Mouse (Mus musculus): ENCODE data around the gene Smcr8. TPM values are rescaled to one million over a fixed set of nuclear protein-coding genes. Genes with fewer than 3 reads are reported as not detected.
A peak's percentile ranks its signal among the peaks of the same experiment; 100 is the strongest.

Gene Smcr8
- total RNA-seq (2021), result 10 to 100 TPM; 31.0 to 32.6 TPM
- long read RNA-seq, experiment 1, full-length matches to known transcripts, result 10 of 13 reads
- long read RNA-seq, experiment 1, partial matches to known transcripts, result 0 of 13 reads
- long read RNA-seq, experiment 1, other reads (novel, unspliced or antisense), result 3 of 13 reads
- long read RNA-seq, experiment 2, full-length matches to known transcripts, result 9 of 13 reads
- long read RNA-seq, experiment 2, partial matches to known transcripts, result 4 of 13 reads
- long read RNA-seq, experiment 2, other reads (novel, unspliced or antisense), result 0 of 13 reads

- Histone ChIP-seq H3K27ac (peak within 1 kb of the TSS; percentile 95), H3K4me3 (peak within 1 kb of the TSS; percentile 88)
- peak; percentile 79 to 83 for DNase-seq (ENCODE audit: extremely low spot score in 1 of 2, low spot score in 2 of 2)
- no peak for TF ChIP-seq CTCF (IDR thresholded peaks at IDR 0.05)
- intact Hi-C loops (cut with DNase I), result loop anchor here (1.0 to 5.0 kb wide), 3 partner anchors 53 to 102 kb away; partner anchors contain the start of genes Dhrs7b, Llgl1 and Tmem11
Measured at GRCm38 (mm10) chr11:60776829-60777740, at the start of gene Smcr8, which contains the start of gene Top3a. TSS of gene Smcr8 (plus strand) at chr11:60777524. TSS of gene Top3a (minus strand) at chr11:60777365.

DNA sequence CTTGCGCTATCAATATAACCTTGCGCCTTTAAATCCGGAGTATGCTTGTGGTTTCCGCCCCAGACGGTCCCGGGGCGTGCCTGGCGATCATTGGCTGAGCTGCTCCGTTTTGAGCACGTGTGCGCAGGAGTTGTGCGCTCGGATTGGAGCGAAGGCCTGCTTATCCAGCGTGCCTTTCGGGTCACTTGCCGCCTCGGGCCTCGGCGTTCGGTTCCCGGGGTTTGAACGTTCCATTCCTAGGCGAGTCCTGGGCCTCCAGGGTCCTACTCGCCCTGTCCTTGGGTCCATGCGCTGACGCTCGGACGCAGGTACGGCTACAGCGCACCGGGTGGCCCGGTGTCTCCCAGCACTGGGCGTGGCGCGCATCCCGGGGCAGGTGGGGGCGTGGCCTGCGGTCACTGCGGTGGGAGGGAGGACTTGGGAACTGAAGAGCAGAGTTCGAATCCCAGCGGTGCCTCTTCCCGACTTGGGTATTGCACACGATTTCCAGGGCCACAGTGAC is 49.0 kb upstream of the Smcr8 start, which contains the start of gene Mief2:
Gene Mief2, plus strand, starts transcription at position 139 of the 502 bp plus-strand sequence.
- H3K4me3 ChIP-seq, result peak within 1 kb of the TSS; percentile 87
- TF ChIP-seq CTCF (IDR thresholded peaks at IDR 0.05), result no peak
- intact Hi-C loops (cut with DNase I), result loop anchor here (2.0 kb wide), 1 partner anchor 28 kb away; no protein-coding TSS in a partner anchor
- H3K27ac ChIP-seq, result peak within 1 kb of the TSS; percentile 82
- peak; percentile 92 to 94 for DNase-seq (ENCODE audit: extremely low spot score in 1 of 2, low spot score in 2 of 2)

DNA sequence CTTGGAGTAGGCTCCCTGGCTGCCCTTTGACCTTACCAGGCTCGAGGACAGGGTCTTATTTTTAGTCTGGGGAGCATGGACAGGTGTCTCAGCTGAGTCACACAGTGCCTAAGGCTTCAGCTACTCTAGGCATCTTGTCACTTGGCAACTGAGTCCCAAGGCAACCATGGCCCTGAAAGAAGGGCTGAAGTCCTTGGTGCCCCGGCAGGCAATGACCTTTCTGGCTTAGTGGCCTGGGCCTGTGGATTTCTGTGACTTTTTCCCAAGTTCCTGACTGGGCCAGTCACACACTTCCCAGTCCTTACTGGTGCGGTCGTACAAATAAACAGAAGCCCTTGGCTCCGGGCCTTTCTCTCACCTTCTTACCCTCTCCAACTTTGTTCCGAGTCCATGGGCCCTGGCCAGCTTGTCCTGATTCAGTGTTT is 48.1 kb upstream of the Smcr8 start:
- peak in 1 of 2 experiments; percentile 12 for DNase-seq (ENCODE audit: extremely low spot score in 1 of 2, low spot score in 2 of 2)
- Histone ChIP-seq H3K27ac (peak overlapping the region; percentile 82; the same call in 1 of the 2 replicates), H3K4me3 (peak overlapping the region; percentile 87)
- intact Hi-C loops (cut with DNase I), result loop anchor here (2.0 kb wide), 1 partner anchor 28 kb away; no protein-coding TSS in a partner anchor
- no peak for TF ChIP-seq CTCF (IDR thresholded peaks at IDR 0.05)

DNA sequence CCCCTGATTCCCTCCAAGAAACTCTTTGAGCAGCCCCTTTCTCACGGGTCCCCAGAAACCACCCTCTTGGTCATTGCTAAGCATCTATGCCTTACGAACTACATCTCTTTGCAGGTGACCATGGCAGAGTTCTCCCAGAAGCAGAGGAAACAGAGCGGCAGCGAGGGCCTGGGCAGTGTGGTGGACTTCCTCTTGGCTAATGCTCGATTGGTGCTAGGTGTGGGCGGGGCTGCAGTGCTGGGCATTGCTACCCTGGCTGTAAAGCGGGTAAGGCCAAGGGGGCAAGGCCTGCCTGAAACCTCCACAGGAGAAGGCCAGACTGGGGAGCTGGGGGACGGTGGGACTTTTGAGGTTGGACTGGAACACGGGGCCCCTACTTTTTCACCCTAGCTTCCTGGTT is 47.2 kb upstream of the Smcr8 start:
- Histone ChIP-seq H3K4me3 (no peak overlapping the region), H3K27ac (no peak overlapping the region)
- intact Hi-C loops (cut with DNase I), result no loop called here
- peak in 1 of 2 experiments; percentile 9 for DNase-seq (ENCODE audit: extremely low spot score in 1 of 2, low spot score in 2 of 2)
- no peak for TF ChIP-seq CTCF (IDR thresholded peaks at IDR 0.05)

DNA sequence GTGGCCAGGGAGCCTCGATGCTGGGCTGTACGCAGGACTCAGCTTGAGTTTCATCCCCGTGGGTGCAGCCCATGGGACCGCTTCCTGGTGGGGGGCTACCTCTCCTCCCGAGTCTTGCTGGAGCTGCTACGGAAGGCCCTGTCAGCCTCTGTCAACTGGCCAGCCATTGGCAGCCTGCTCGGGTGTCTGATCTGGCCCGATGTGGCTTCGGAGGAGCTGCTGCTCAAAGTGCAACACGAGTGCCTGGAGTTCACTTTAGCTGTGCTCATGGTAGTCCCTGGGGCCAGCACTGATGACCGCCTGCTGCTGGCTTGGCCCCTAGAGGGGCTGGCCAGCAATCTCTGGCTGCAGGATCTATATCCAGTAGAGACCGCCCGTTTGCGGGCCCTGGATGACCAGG is 46.1 kb upstream of the Smcr8 start:
- Histone ChIP-seq H3K27ac (no peak overlapping the region), H3K4me3 (no peak overlapping the region)
- intact Hi-C loops (cut with DNase I), result no loop called here
- TF ChIP-seq CTCF (IDR thresholded peaks at IDR 0.05), result no peak
- no peak for DNase-seq (ENCODE audit: extremely low spot score in 1 of 2, low spot score in 2 of 2)

DNA sequence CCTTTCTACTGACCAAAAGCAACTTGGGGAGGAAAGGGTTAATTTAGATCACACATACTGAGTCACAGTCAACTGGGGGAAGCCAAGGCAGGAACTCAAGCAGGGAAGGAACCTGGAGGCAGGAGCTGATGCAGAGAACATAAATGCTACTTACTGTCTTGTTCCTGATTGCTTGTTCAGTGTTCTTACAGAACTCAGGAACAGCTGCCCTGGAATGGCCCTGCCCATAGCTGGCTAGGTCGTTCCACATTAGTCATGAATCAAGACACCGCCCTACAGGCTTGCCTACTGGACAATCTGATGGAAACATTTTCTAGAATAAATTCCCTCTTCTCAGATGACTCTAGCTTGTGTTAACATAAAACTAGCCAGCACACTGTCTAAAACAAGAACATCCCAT is 43.1 kb upstream of the Smcr8 start:
- Histone ChIP-seq H3K4me3 (no peak overlapping the region), H3K27ac (no peak overlapping the region)
- DNase-seq (ENCODE audit: extremely low spot score in 1 of 2, low spot score in 2 of 2), result no peak
- TF ChIP-seq CTCF (IDR thresholded peaks at IDR 0.05), result no peak
- intact Hi-C loops (cut with DNase I), result no loop called here

DNA sequence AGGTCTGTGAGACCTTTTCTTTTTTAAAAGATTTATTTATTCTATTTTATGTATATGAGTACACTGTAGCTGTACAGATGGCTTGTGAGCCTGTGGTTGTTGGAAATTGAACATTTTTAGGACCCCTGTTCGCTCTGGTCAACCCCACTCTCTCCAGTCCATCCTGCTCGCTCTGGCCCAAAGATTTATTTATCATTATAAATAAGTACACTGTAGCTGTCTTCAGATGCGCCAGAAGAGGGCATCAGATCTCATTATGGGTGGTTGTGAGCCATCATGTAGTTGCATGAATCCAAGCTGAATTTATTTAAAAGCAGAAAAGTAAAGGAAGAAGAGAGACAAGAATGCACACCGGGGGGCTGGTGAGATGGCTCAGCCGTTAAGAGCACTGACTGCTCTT is 42.1 kb upstream of the Smcr8 start:
- DNase-seq (ENCODE audit: extremely low spot score in 1 of 2, low spot score in 2 of 2), result no peak
- TF ChIP-seq CTCF (IDR thresholded peaks at IDR 0.05), result peak; percentile 23
- Histone ChIP-seq H3K4me3 (no peak overlapping the region), H3K27ac (no peak overlapping the region)
- intact Hi-C loops (cut with DNase I), result no loop called here

DNA sequence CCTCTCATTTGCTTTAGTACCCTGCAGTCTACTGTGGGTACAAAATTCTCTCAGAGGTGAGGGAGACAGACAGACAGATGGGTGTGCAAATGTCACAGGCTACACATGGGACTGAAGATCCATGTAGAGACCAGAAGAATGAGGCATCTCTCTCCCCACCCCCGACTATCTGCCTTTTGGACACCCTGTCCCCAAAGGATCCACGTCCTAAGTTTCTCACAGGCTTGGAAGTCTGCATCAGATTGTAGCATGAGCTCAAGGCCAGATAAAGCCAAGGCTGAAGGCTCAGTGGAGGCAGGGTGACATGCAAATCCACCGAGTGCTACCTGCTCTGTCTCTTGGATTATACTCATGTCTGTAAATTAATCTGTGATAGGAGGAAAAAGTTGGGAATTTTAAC is 40.8 kb upstream of the Smcr8 start:
- Histone ChIP-seq H3K4me3 (no peak overlapping the region), H3K27ac (no peak overlapping the region)
- no peak for DNase-seq (ENCODE audit: extremely low spot score in 1 of 2, low spot score in 2 of 2)
- no peak for TF ChIP-seq CTCF (IDR thresholded peaks at IDR 0.05)
- intact Hi-C loops (cut with DNase I), result no loop called here

DNA sequence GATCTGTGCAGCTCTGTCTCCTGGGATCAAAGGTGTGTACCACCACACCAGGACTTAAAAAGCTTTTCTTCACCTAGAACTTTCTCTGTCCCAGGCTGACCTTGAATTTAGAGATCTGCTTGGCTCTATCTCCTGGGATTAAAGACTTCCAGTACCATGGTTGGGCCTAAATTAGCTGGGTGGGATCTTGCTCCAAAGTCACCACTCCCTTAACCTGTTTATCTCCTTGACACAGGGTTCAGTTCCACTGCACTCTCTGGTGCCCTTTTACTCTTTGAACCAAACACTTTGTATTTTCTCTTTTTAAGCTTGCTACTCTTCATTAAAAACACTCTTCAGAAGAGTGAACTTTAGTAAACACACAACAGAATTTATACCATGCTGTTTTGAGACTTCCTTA is 39.9 kb upstream of the Smcr8 start:
- TF ChIP-seq CTCF (IDR thresholded peaks at IDR 0.05), result no peak
- no peak for DNase-seq (ENCODE audit: extremely low spot score in 1 of 2, low spot score in 2 of 2)
- no peak overlapping the region for H3K27ac ChIP-seq
- no peak overlapping the region for H3K4me3 ChIP-seq
- intact Hi-C loops (cut with DNase I), result no loop called here

GRCm38 (mm10) chr11:60740321-60740720 is 37.0 kb upstream of the Smcr8 start:
- Histone ChIP-seq H3K27ac (no peak overlapping the region), H3K4me3 (no peak overlapping the region)
- intact Hi-C loops (cut with DNase I), result no loop called here
- no peak for DNase-seq (ENCODE audit: extremely low spot score in 1 of 2, low spot score in 2 of 2)
- no peak for TF ChIP-seq CTCF (IDR thresholded peaks at IDR 0.05)

DNA sequence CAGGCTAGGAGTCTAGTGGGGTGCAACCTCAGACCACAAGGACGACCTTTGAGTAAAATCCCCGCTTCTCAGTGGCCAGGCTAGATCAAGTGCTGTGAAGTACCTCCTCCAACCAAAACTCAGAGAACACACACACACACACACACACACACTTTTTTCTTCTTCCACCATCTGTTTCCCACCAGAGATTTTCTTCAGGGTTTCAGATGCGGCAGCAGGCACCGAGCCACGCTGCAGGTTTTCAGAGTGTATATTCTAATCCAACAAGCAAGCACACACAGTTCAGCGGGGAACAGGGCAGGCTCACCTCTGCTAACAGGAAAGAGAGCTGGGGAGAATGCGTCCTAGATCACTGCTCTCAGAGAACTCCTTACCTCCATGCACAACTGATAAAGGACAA is 21.8 kb upstream of the Smcr8 start:
- no peak for TF ChIP-seq CTCF (IDR thresholded peaks at IDR 0.05)
- Histone ChIP-seq H3K27ac (no peak overlapping the region), H3K4me3 (no peak overlapping the region)
- intact Hi-C loops (cut with DNase I), result no loop called here
- no peak for DNase-seq (ENCODE audit: extremely low spot score in 1 of 2, low spot score in 2 of 2)

DNA sequence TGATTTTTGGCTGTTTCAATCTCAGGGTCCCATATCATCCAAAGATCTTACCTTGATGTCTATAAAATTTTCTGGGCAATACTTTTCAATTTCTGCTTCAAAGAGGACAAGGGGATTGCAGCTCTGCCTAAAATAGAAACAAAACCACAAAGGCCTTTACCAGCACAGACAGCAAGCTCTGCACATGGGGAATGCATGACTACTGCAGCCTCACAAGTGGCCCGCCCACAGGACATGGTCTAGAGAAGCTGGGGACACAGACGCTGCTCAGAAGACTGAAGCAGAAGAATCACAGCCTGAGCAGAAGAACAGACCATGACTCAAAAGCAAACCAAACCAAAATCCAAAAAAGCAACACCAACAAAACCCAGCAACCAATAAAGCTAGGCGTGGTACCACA is 15.6 kb upstream of the Smcr8 start:
- H3K27ac ChIP-seq, result no peak overlapping the region
- no peak overlapping the region for H3K4me3 ChIP-seq
- intact Hi-C loops (cut with DNase I), result no loop called here
- DNase-seq (ENCODE audit: extremely low spot score in 1 of 2, low spot score in 2 of 2), result no peak
- TF ChIP-seq CTCF (IDR thresholded peaks at IDR 0.05), result no peak
